ENCODE assay signal across 9 mouse cellular contexts in genomic region chr12:5166141-5166540, GRCm38 (mm10).
DNase-seq lines count a peak whose midpoint lies in the region; ATAC-seq lines count a peak whose summit lies in the region.
"Had no signal": no experiment of that assay in that cellular context is flagged by ENCODE, and none has a peak within 500 bp of the region (broad histone marks: within the 10 kb centered on the region; RNA-seq: fewer than 3 reads in every experiment).

No protein-coding gene starts in this region.

- H3K27ac ChIP-seq in heart, embryonic 11.5 days (ENCODE audit: low read depth, low read length), result no peak overlapping the region
- no peak overlapping the region for H3K27ac ChIP-seq in embryonic facial prominence, embryonic 10.5 days (replicated peaks)

- peaks cover 11% of the 10 kb centered on the region for H3K4me1 ChIP-seq in heart, embryonic 11.5 days (ENCODE audit: control insufficient read depth, insufficient read depth, low read length)
- peaks cover 16% of the 10 kb centered on the region for H3K4me1 ChIP-seq in embryonic facial prominence, embryonic 10.5 days

- no peaks in the 10 kb centered on the region for H3K36me3 ChIP-seq in heart, embryonic 11.5 days (ENCODE audit: control insufficient read depth, insufficient read depth, low read length)
- H3K36me3 ChIP-seq in embryonic facial prominence, embryonic 10.5 days (replicated peaks), result no peaks in the 10 kb centered on the region

- ATAC-seq in heart, embryonic 11.5 days (replicated peaks; ENCODE audit: insufficient number of reproducible peaks, low FRiP score, low TSS enrichment), result no peak
- ATAC-seq: Patski had no signal

- no peak overlapping the region for H3K9ac ChIP-seq in heart, embryonic 11.5 days (ENCODE audit: low read depth, low read length)

- 57% methylated on average over 6 of the region's 6 CpGs for WGBS in heart, embryonic 11.5 days (ENCODE audit: insufficient replicate concordance)
- 36% methylated on average over 6 of the region's 6 CpGs for WGBS in embryonic facial prominence, embryonic 10.5 days

- no peak overlapping the region for H3K4me3 ChIP-seq in heart, embryonic 11.5 days (ENCODE audit: low read depth, low read length)
- H3K4me3 ChIP-seq in embryonic facial prominence, embryonic 10.5 days, result no peak overlapping the region

- H3K9me3 ChIP-seq in heart, embryonic 11.5 days (replicated peaks; ENCODE audit: control insufficient read depth, low read length), result no peaks in the 10 kb centered on the region
- no peaks in the 10 kb centered on the region for H3K9me3 ChIP-seq in embryonic facial prominence, embryonic 10.5 days

- H3K27me3 ChIP-seq in heart, embryonic 11.5 days (ENCODE audit: control insufficient read depth, insufficient read depth, low read length), result no peaks in the 10 kb centered on the region
- H3K27me3 ChIP-seq in embryonic facial prominence, embryonic 10.5 days (replicated peaks; ENCODE audit: low read depth, poor library complexity, severe bottlenecking), result no peaks in the 10 kb centered on the region
- H3K27me3 ChIP-seq: Patski had no signal

- H3K4me2 ChIP-seq in heart, embryonic 11.5 days, result no peak overlapping the region

- DNase-seq in heart, postnatal 4 days, result peak; percentile 24
- peak; percentile 53 for DNase-seq in embryonic facial prominence, embryonic 10.5 days (ENCODE audit: low spot score)
- DNase-seq in kidney, postnatal 10 days, result peak; percentile 34
- peak; percentile 41 for DNase-seq in retina, embryonic 14.5 days (ENCODE audit: low spot score)
- no peak for DNase-seq in natural killer cell, adult 2 months (ENCODE audit: low spot score in 2 of 2)
- no peak for DNase-seq in spleen, postnatal 36 days (ENCODE audit: low spot score in 2 of 2)
- no peak for DNase-seq in left cerebral cortex, adult 9 months (ENCODE audit: low spot score in 2 of 2)

Comparison
In these comparisons a context has a peak if more than half of its experiments do, and no peak if none do; other contexts are left out.
1. DNase-seq: peak in heart, postnatal 4 days (single experiment), embryonic facial prominence, embryonic 10.5 days (single experiment), kidney, postnatal 10 days (single experiment) and retina, embryonic 14.5 days (single experiment); none in natural killer cell, adult 2 months (0 of 2), spleen, postnatal 36 days (0 of 2) and left cerebral cortex, adult 9 months (0 of 2).